Mouse (Mus musculus) common myeloid progenitor, adult 5-6 weeks (primary cell): ENCODE measurements around the gene Card9. TPM values are rescaled to one million over a fixed set of nuclear protein-coding genes. Genes with fewer than 3 reads are reported as not detected.
A peak's percentile ranks its signal among the peaks of the same experiment; 100 is the strongest.
"Not testable (repeated sequence)": the region's sequence is repeated elsewhere in the genome, so short reads cannot be mapped to it uniquely, and the experiment has no call there.

Source experiments
- ATAC-seq: replicated peaks from 2 replicates; pipeline ENCODE4 v1.8.0; 2016; ENCODE audit warnings: low read depth, mild to moderate bottlenecking, moderate TSS enrichment, inconsistent platforms; ENCODE audit not compliant: poor library complexity, severe bottlenecking
- total RNA-seq: library from RNA; stranded (forward); fragments of 200-1000, 187-1606 nt; gene quantifications from 2 replicates; pipeline ENCODE4 v1.2.3, GENCODE M21; 2017

Card9 gene
- 41.9 and 46.4 TPM in 2 replicates for total RNA-seq

DNA sequence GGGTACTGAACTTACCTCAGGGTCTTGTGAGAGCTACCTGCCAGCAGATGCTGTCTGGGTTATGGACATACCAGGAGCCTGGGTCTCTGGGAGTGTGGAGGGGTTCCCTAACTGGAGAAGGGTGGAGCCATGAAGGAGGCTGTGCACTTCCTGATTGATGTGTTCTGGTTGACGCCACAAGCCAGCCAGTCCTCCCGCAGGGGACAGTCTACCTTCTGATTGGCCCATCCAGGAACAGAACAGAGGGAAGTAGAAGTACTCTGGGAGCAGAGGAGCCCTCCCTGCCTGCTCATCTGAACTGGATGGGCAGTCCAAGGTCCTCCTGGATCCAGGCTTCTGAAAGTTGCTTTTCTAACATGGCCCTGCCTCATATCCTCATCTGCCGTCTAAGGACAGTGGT lies at the start of gene Card9:
Card9 (minus strand) TSS at position 147 of the 400 bp plus-strand sequence.
- ATAC-seq, result peak; percentile 80

DNA sequence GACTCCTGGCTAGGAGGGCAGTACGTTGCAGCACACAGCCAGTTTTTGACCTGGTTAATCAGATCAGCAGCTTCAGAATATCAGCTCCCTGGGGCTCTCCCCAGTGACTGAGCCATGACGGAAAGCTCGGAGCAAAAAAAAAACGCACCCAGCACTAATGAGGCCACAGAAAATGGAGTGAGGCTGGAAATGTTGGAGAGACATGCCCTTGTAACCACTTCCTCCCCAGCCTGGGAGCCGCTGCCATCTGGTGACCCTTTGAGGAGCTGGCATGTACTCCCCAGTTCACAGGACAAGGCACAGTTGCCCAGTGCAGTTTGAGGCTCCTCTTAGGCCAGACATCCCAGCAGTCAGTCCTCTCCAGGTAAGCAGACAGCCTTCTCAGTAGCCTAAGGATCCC lies 49.4 kb upstream of the Card9 start:
- ATAC-seq, result no peak

DNA sequence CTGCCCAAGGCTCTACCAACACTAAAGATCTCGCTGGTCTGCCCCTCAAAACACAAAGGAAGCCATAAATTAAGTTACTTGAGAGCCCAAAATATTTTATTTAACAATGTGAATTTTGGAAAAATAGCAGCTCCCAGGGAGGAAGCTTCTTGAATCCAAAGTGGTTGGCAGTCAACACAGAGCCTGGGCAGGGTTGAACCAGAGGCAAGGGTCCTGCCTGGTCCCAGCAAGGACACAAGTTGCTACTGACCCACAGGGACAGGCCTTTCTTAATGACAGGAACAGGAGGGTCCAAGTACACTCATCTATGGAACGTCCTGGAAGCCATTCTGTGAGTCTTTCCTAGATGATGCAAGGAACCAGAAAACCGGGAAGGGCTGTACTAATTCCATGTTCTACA lies 48.6 kb upstream of the Card9 start:
- no peak for ATAC-seq

DNA sequence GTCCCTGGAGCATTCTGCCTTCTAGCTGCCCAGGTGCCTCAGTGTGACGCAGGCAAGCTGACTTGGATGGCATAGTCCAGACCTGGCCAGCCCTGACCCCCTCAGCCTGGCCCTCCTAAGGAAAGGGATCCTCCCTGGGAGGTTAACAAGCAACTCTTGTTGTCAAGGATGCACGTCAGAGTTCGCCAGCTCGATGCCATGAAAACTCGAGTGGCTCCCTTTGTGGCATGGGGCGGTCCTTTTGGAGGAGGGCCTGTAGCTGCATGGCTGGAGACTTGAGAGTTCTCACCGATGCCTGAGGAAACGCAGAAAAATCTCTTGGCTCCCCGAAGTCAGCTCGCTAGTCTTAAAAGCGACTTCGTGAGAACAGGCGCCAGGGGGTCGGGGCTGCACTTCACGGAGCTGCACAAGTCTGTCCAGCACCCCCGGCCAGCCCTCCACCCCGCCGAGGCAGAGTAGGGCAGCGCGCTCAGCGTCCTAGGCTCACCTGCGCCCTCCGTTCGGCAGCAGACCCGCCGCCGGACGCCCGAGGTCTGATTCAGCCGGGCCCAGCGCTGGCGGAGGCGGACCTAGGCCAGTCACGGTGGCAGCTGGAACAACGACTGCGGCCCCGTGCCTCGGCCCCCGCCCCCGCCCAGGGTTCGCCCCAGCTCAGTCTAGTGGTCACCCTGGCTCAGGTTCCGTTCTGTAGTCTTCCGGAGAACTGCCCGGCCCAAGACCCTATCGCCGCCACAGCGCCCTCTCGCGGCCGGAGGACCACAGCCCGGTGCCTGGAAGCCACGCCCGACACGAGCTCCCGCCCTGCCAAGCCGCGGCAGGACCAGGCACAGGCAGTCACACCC lies 48.0 kb upstream of the Card9 start, which contains the start of gene Inpp5e:
Inpp5e (minus strand) TSS at position 689 of the 842 bp plus-strand sequence.
- ATAC-seq, result peak; percentile 96

DNA sequence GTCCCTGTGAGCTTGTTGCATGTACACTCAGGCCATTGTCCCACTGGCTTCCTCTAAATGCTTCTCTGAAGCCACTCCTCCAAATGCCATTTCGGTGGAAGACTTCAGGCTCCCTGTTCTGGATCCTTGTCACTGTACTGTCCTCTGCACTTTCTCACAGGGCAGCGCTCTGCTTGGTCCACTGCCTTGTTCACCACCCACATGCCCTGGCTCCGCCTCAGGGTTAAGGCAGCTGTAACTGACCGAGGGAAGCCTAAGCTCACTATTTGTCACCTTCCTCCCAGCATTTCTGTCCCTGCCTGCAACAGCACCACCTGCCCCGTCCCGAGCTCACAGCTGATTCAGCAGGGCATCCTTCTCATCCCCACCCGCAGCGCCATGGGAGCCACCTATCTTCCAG lies 42.6 kb upstream of the Card9 start:
- no peak for ATAC-seq

DNA sequence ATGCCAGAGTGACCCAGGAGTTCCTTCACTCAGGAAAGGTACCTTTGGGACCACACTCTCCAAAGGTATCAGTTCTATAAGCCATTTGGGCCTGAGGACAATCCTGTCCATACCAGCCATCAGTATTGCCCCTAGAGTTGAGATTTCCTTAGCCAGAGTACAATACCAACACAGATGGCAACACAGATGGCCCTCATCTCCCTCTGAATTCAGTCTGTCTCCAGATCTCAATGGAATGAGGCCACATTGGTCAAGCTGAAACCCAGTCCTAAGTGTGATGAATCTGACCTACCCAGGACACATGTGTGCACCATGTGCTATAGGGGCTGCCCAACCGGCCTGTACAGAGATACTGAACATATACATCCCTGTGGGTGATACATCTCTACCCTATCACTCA lies 41.5 kb upstream of the Card9 start:
- ATAC-seq, result no peak

DNA sequence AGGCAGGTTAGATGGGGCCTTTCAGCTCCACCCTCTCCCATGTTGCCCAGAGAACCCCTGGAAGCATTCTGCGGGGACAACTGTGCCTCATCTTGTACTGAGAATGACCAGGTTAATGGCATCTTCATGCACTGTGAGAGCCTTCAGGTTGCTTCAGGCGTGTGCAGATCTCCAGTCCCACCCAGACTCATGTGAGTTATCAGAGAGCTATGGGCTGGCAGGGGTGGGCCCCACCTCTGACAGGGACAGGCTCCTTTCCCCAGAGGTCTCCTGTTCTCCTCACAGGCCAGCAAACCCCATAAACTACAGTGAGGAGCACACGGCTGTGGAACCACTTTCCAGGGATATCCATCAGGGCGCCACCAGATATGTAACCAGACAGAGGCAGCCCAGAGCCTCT lies 40.3 kb upstream of the Card9 start:
- ATAC-seq, result no peak

DNA sequence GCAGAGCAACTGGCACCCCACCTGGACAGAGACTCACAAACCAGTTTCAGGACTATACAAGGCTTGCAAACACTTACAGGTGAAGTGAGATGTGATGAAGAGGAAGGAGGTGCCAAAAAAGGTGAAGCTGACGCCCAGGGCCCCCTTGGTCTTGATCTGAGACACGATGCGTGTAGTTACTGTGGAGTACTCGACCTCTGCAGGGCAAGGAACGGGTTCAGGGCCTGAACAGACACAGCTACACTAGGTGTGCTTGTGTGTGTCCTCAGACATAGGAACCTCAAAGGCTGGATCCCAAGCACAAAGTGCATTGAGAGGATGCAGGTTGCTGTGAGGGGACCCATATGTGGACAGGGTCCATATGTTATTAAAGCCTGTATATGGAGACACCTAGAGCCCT lies 39.6 kb upstream of the Card9 start:
- no peak for ATAC-seq

DNA sequence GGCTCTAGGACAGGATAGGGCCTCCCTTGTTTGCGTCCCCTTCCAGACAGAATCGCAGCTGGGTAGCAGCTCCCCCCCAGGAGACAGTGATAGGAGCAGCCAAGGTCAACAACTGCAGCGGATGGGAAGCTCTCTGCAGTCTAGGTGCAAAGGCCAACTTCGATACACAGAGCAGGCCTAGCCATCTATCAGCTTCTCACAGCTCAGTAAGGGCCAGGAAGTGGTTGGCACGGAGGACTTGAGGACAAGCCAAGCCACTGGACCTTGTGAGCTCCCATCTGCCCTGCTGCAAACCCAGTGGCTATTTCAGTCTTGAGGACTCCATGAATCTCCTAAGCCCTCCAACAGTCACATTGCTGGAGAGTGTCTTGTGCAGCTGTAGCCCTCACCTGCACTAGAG lies 38.9 kb upstream of the Card9 start:
- ATAC-seq, result no peak

DNA sequence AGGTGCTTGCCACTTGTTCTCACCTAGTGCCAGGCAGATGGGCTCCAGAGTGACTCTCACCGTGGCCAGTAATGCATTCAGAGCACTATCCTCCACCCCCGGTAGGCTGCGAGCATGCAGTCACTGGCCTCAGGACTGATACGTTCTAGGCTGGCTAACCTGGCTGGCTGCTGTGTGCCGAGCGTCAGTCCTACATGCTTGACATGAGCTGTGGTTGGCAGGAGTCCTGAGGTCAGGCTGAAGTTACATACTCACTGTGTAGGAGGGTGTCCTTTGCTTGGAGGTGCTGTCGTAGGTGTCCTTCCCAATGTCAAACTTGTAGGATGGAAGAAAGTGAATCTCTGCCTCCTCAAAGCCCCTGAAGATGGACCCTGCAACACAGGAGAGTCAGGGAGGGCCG lies 38.3 kb upstream of the Card9 start:
- no peak for ATAC-seq

DNA sequence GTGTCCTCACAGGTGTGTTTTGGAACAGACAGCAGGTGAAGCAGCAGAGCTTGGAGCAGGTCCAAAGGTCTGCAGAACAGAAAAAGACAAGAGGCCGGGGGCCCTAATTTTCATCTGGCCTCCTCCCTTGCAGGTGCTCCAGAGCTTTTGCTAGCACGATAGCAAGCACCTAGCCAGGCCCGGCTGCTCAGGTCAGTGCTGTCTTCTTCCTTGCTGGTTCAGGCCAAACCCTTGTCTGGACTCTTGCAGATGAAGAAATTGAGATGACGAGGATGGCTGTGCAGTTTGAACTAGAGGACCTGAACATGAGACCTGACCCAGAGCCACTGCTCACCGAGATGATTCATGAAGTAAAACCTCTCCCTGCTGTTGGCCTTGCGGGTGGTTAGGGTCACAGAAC lies 30.9 kb upstream of the Card9 start:
- ATAC-seq, result no peak

DNA sequence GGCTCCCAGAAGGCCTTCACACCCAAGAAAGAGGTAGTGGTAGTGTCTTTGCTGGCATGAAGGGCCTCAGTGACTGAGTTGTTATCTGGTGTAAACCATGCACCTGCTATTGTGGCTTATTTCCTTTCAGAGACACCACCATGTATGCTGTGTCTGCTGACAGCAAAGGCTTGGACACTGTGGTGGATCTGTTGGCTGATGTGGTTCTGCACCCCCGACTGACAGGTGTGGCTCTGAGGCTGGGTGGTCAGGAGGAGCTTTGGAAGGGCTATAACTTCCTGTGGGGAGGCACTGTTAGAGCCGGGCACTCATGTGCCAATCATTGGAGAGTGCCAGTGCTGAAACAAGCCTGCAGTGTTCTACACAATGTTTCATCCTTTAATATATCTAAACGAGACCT lies 30.2 kb upstream of the Card9 start:
- no peak for ATAC-seq

DNA sequence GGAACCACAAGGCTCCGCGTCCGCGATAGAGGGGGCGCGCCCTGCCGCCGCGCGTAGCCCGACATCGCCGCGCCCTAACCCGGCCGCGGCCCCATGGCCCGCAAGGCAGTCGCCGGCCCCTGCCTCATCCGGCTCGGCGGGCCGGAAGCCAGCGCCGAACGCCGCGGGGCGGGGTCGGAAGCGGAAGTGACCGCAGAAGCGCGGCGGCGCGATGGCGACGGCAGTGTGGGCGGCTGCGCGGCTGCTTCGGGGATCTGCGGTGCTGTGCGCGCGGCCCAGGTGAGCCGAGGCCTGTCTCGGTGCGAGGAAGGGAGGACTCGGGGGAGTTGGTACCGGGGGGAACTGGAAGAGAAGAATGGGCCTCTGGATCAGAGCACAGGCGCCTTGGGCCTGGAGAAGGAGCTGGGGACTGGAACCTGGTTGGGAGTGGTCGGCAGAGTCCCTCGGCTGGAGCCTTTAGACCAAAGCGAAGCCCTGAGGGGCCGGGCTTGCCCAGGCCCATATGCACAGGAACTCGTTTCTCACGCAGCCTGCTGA lies 28.5 kb upstream of the Card9 start, which contains the start of the genes Entr1 and Pmpca:
Entr1 (minus strand) TSS at position 163 of the 537 bp plus-strand sequence.
Pmpca (plus strand) TSS at position 186 of the 537 bp plus-strand sequence.
- peak; percentile 75 for ATAC-seq

DNA sequence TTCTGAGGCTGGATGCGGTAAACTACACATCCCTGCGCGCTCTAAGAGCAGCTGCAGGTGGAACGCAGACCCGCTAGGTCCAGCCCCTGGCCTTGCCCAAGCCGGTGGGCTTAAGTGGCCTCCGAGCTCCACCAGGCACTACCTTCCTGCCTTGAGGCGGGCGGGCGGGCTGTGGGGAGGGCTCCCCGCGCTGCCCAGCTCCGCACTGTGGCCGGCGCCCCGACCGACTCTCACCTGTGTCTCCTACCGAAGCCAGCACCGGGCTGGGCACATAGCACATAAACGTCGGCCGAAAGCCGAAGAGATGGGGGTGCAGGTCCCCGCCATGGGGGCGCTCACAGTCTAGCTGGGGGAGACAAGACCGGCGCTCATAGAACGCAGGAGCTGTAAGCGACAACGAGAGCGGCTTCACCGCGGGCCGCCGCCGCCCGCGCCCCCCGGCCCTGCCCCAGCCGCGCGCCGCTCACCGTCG lies 28.0 kb upstream of the Card9 start:
- no peak for ATAC-seq

DNA sequence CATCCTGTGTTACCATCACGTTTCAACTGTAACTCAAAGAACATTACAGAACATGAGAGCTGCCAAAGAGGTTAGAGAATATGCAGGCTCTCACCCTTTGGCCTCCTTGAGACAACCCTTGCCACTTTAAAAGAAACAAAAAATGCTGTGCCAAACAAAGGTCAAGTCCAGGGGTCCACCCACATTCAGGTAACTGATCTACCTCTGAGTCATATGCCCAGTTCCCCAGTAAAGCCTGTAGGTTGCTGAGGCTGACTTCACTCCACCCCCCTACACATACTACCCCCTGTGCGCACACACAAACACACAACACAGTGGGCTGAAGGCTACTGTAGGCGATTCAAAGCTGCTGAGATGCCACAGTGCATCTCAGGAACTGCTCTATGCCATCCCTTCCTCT lies 27.0 kb upstream of the Card9 start:
- ATAC-seq, result no peak

DNA sequence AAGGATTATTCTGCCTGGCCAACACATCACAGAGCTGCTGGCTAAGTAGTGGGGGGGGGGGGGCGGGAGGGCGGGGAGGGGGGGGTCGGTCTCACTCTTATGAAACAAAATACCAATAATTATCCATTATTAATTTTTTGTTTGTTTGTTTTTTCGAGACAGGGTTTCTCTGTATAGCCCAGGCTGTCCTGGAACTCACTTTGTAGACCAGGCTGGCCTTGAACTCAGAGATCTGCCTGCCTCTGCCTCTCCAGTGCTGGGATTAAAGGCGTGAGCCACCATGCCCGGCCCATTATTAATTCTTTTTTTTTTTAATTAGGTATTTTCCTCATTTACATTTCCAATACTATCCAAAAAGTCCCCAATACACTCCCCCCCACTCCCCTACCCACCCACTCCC lies 20.2 kb upstream of the Card9 start:
- ATAC-seq, result not testable (repeated sequence)

DNA sequence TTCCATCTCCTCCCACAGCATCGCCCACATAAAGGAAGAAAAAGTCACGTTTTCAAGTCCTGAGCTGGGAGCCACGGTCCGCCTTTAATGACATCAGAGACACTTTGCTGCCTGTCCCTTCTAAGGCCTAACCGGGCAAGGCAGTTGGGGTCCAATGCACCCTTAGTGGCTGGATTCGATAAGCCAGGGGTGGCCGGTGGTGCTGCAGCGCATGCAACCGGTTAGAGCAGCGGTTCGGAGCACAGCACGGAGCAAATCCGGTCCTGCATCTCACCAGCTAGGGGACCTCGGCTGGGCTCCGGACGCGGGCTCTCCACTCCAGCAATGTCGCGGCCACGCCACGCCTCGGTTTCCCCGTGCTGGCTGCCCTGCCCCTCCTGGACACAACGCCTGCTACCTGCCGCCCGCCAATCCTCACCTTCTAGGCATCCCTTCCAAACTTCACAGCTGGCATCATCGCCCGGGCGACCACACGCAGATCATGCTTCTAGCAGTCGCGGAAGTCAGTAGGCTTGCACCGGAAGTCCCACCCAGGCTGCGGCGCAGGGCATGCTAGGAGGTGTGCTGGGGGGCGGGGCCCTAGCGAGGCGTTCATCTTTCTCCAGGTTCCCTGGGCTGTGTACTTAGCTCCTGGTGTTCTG lies 19.5 kb upstream of the Card9 start, which contains the start of gene Snapc4:
Snapc4 (minus strand) TSS at position 523 of the 641 bp plus-strand sequence.
- peak; percentile 97 for ATAC-seq

DNA sequence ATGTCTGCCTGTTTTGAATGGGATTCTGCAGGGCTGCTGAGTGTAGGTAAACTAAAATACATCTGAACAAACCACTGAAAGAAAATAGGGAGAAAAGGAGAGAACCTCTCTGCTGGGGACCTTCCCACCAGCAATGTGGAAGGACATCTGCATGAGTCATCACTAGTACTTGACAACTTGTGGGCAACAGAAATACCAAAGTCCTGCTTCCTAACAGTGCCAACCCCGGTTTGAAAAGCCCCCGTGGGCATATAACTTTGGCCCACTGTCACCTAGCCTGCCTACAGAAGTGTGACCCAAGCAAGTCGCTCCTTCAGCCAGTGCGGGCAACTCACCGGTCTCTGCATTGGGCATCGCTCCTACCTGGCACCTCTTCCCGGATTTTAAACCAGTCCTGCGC lies 11.7 kb upstream of the Card9 start:
- ATAC-seq, result no peak

DNA sequence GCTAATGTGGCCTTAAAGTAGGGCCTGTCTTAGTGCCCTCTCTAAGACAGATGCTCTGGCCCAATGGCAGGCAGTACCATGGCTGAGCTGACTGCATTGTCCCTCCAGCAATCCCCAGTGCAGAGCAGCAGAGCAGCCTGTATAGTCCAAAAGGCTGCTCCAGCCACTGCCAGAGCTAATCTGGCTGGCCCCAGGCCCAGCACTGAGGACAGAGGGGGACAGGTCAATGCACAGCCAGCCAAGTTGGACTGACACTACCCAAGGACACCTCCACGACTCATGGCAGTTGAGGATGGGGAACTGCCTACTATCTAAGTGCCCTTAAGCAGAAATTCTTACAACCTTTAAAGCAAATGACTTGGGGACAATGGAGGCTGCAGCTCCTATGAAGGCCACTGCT lies 7.9 kb upstream of the Card9 start:
- ATAC-seq, result no peak

DNA sequence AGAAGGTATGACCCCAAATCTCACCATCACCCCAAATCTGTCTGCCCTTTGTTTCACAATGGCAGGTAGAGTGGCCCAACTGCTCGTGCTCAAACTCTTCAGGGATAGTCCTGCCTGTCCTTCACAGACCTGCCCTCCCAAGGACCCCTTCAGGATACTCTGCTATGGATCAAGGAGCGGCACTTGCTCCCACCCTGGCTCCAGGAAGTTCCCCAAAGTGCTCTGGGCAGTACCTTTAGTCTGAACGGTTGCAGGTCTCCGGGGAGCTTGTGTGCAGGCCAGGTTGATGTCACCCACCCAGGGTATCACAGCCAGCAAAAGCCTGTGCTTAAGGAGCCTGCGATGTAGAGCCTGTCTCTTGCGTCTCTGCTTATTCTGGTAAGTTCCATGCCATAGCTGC lies 7.2 kb upstream of the Card9 start:
- no peak for ATAC-seq
